Mouse (Mus musculus) inflammation-experienced regulatory T-cells, adult 6 months (primary cell): ENCODE measurements around the gene Avpi1. TPM values are rescaled to one million over a fixed set of nuclear protein-coding genes. Genes with fewer than 3 reads are reported as not detected.
"Not testable (repeated sequence)": the region's sequence is repeated elsewhere in the genome, so short reads cannot be mapped to it uniquely, and the experiment has no call there.

Experiments
- ATAC-seq: one replicate; pipeline ENCODE4 v1.8.0; 2017
- polyA plus RNA-seq, 3 experiments: library from polyadenylated mRNA; unstranded; fragments of 100-300 nt; shearing (Covaris generic); gene quantifications; one replicate each; pipeline ENCODE4 v1.2.1; 2017

Gene Avpi1
- polyA plus RNA-seq, 3 experiments from 2014 or later: 6.1 to 12.0 (median 6.8) TPM

GRCm38 (mm10) chr19:42104681-42105080 is 24.2 kb downstream of the Avpi1 start:
- ATAC-seq: no peak

GRCm38 (mm10) chr19:42099406-42099805 is 29.5 kb downstream of the Avpi1 start:
- no peak for ATAC-seq

- peak; percentile 11 for ATAC-seq
These were observed 38.2 kb downstream of the Avpi1 start for GRCm38 (mm10) chr19:42090637-42091141.

GRCm38 (mm10) chr19:42089748-42090595 is 38.9 kb downstream of the Avpi1 start, which contains the start of gene Pi4k2a:
Pi4k2a (plus strand) TSS chr19:42090470.
- ATAC-seq: peak; percentile 94

GRCm38 (mm10) chr19:42089103-42089747 is 39.6 kb downstream of the Avpi1 start:
- ATAC-seq: peak; percentile 51

GRCm38 (mm10) chr19:42086166-42086565 is 42.7 kb downstream of the Avpi1 start, which contains the start of gene Morn4:
Morn4 (minus strand) TSS chr19:42086357.
- no peak for ATAC-seq

- ATAC-seq: no peak
These were observed 43.2 kb downstream of the Avpi1 start for GRCm38 (mm10) chr19:42085690-42086089.

GRCm38 (mm10) chr19:42081613-42082012 is 47.2 kb downstream of the Avpi1 start:
- ATAC-seq: not testable (repeated sequence)

GRCm38 (mm10) chr19:42080469-42080868 is 48.4 kb downstream of the Avpi1 start:
- ATAC-seq: no peak

GRCm38 (mm10) chr19:42079950-42080349 is 48.9 kb downstream of the Avpi1 start:
- no peak for ATAC-seq

- no peak for ATAC-seq
These were observed 49.9 kb downstream of the Avpi1 start for GRCm38 (mm10) chr19:42079006-42079405.

- no peak for ATAC-seq
These were observed 50.3 kb downstream of the Avpi1 start for GRCm38 (mm10) chr19:42078566-42078965.

- ATAC-seq: no peak
These were observed 52.9 kb downstream of the Avpi1 start for GRCm38 (mm10) chr19:42075992-42076391.

GRCm38 (mm10) chr19:42075051-42075450 is 53.8 kb downstream of the Avpi1 start:
- no peak for ATAC-seq

Other genes starting within 250 kb of the Avpi1 start
- 1 to 10 TPM; 5.9 to 8.6 (median 7.5) TPM for gene Rrp12, start 232.9 kb downstream of the Avpi1 start, polyA plus RNA-seq
- 10 to 100 TPM; 52.3 to 81.2 (median 59.2) TPM for gene Pgam1, start 217.1 kb downstream of the Avpi1 start, polyA plus RNA-seq
- 10 to 100 TPM; 66.9 to 92.2 (median 92.1) TPM for gene Exosc1, start 195.6 kb downstream of the Avpi1 start, polyA plus RNA-seq
- gene Zdhhc16, start 195.6 kb downstream of the Avpi1 start, polyA plus RNA-seq: 10 to 100 TPM; 38.4 to 48.4 (median 43.2) TPM
- 10 to 100 TPM; 58.6 to 97.5 (median 79.2) TPM for gene Mms19, start 147.9 kb downstream of the Avpi1 start, polyA plus RNA-seq
- 1 to 10 TPM; 1.1 to 4.7 (median 3.9) TPM for gene Ubtd1, start 147.3 kb downstream of the Avpi1 start, polyA plus RNA-seq
- not detected for gene Ankrd2, start 93.1 kb downstream of the Avpi1 start, polyA plus RNA-seq
- gene Hoga1, start 83.4 kb downstream of the Avpi1 start, polyA plus RNA-seq: not detected
- gene 4933411K16Rik, start 76.8 kb downstream of the Avpi1 start, polyA plus RNA-seq: not detected
- gene Morn4, start 42.7 kb downstream of the Avpi1 start, polyA plus RNA-seq: under 1 TPM; 0.55 to 0.75 (median 0.65) TPM
- 10 to 100 TPM in 2 of 3 experiments, 1 to 10 TPM in 1; 8.1 to 16.7 (median 11.9) TPM for gene Pi4k2a, start 38.6 kb downstream of the Avpi1 start, polyA plus RNA-seq
- gene Marveld1, start 18.3 kb upstream of the Avpi1 start, polyA plus RNA-seq: 1 to 10 TPM; 2.9 to 8.7 (median 6.9) TPM
- gene Zfyve27, start 34.9 kb upstream of the Avpi1 start, polyA plus RNA-seq: 10 to 100 TPM; 12.1 to 18.8 (median 17.9) TPM
- not detected for gene Sfrp5, start 73.2 kb upstream of the Avpi1 start, polyA plus RNA-seq
- gene Golga7b, start 118.5 kb upstream of the Avpi1 start, polyA plus RNA-seq: not detected